Mouse (Mus musculus) intestine, postnatal 0 days (tissue): ENCODE results near the gene Adh5. TPM values are rescaled to one million over a fixed set of nuclear protein-coding genes. Genes with fewer than 3 reads are reported as not detected.

Source experiments
- ATAC-seq: fragments of 200-750 bp; cut with Nextera tagmentation; 2 replicates; pipeline ENCODE4 v1.8.0; 2017; ENCODE audit warnings: mild to moderate bottlenecking, moderate TSS enrichment, moderate library complexity
- H3K27ac ChIP-seq: fragments of 300-500 bp; sonication (generic); 2 replicates; pipeline ENCODE4 v1.5.1; 2014; ENCODE audit warnings: mild to moderate bottlenecking, low read depth, low read length, moderate library complexity
- H3K27me3 ChIP-seq: fragments of 300-500 bp; sonication (generic); replicated peaks from 2 replicates; pipeline ENCODE4 v1.6.1; 2014; ENCODE audit warnings: low read length, mixed read lengths; ENCODE audit not compliant: control insufficient read depth, insufficient read depth
- H3K36me3 ChIP-seq: fragments of 300-500 bp; sonication (generic); 2 replicates; pipeline ENCODE4 v1.6.1; 2014; ENCODE audit warnings: mild to moderate bottlenecking, moderate library complexity; ENCODE audit not compliant: control insufficient read depth, insufficient read depth
- H3K4me1 ChIP-seq: fragments of 300-500 bp; sonication (generic); replicated peaks from 2 replicates; pipeline ENCODE4 v1.6.1; 2014; ENCODE audit warnings: antibody characterized with exemption, low read length, mixed read lengths; ENCODE audit not compliant: control insufficient read depth, insufficient read depth
- H3K4me2 ChIP-seq: fragments of 300-500 bp; sonication (generic); replicated peaks from 2 replicates; pipeline ENCODE4 v1.6.1; 2014; ENCODE audit warnings: low read depth, mild to moderate bottlenecking, moderate library complexity
- H3K4me3 ChIP-seq: fragments of 300-500 bp; sonication (generic); 2 replicates; pipeline ENCODE4 v1.5.1; 2014; ENCODE audit warnings: low read depth, low read length
- H3K9ac ChIP-seq: fragments of 300-500 bp; sonication (generic); 2 replicates; pipeline ENCODE4 v1.6.1; 2014; ENCODE audit warnings: mild to moderate bottlenecking, low read depth, low read length
- H3K9me3 ChIP-seq: fragments of 300-500 bp; sonication (generic); 2 replicates; pipeline ENCODE4 v1.6.1; 2016; ENCODE audit warnings: mixed run types; ENCODE audit not compliant: control insufficient read depth
- CTCF ChIP-seq: sonication (generic); IDR thresholded peaks from 2 replicates; pipeline ENCODE4 v1.5.1; 2016; ENCODE audit warnings: low read depth, mild to moderate bottlenecking, control low read depth, antibody characterized with exemption, moderate library complexity
- WGBS: fragments of 180-500 bp; shearing (Covaris S2); extraction: QIAGEN DNeasy Blood & Tissue Kit; methylation state at CpG from one replicate; pipeline ENCODE4 v1.1.7; 2014; 5-methylcytosine and 5-hydroxymethylcytosine counted together
- polyA plus RNA-seq: library from polyadenylated mRNA; unstranded; fragments of >200 nt; fragmentation: Nextera tagmentation; extraction: Ambion mirVana; gene quantifications from 2 replicates; pipeline ENCODE4 v1.2.1, GENCODE M21; 2015

Adh5 gene
- polyA plus RNA-seq, 1 experiment from 2014 or later = 105 TPM

- Histone ChIP-seq H3K9ac (no peak overlapping the region), H3K27me3 (no peaks in the 10 kb centered on the region), H3K36me3 (no peaks in the 10 kb centered on the region), H3K4me2 (no peak overlapping the region), H3K4me3 (no peak overlapping the region), H3K4me1 (no peaks in the 10 kb centered on the region), H3K27ac (no peak overlapping the region), H3K9me3 (no peaks in the 10 kb centered on the region)
- WGBS = 33% methylated on average over 6 of the region's 6 CpGs
- no peak for ATAC-seq
- TF ChIP-seq CTCF = no peak
These were observed 12.4 kb upstream of the Adh5 start for GRCm38 (mm10) chr3:138430360-138430976.

- Histone ChIP-seq H3K27ac (no peak overlapping the region), H3K36me3 (no peaks in the 10 kb centered on the region), H3K9ac (no peak overlapping the region), H3K4me3 (no peak overlapping the region), H3K4me2 (no peak overlapping the region), H3K9me3 (no peaks in the 10 kb centered on the region), H3K27me3 (no peaks in the 10 kb centered on the region), H3K4me1 (no peaks in the 10 kb centered on the region)
- peak; percentile 78 for TF ChIP-seq CTCF
- no peak for ATAC-seq
- 81% methylated on average over 2 of the region's 2 CpGs for WGBS
These were observed 11.1 kb upstream of the Adh5 start for GRCm38 (mm10) chr3:138431835-138432234.

- no peak for TF ChIP-seq CTCF
- no peaks in the 10 kb centered on the region for H3K27me3 ChIP-seq
- WGBS = 79% methylated on average over 3 of the region's 3 CpGs
- H3K36me3 ChIP-seq = no peaks in the 10 kb centered on the region
- H3K4me3 ChIP-seq = no peak overlapping the region
- no peak overlapping the region for H3K9ac ChIP-seq
- no peak for ATAC-seq
- no peaks in the 10 kb centered on the region; the same call in 1 of the 2 replicates for H3K4me1 ChIP-seq
- H3K4me2 ChIP-seq = no peak overlapping the region
- H3K27ac ChIP-seq = no peak overlapping the region
- H3K9me3 ChIP-seq = no peaks in the 10 kb centered on the region
These were observed 4.2 kb upstream of the Adh5 start for GRCm38 (mm10) chr3:138438716-138439115.

- peak overlapping the region; percentile 83; the same call in 1 of the 2 replicates for H3K9ac ChIP-seq
- under 1% methylated on average over 9 of the region's 9 CpGs for WGBS
- peak overlapping the region; percentile 87 for H3K4me2 ChIP-seq
- ATAC-seq = no peak
- H3K27me3 ChIP-seq = no peaks in the 10 kb centered on the region
- peak overlapping the region; percentile 93 for H3K4me3 ChIP-seq
- H3K36me3 ChIP-seq = peaks cover 23% of the 10 kb centered on the region; the same call in 1 of the 2 replicates
- no peaks in the 10 kb centered on the region; the same call in 1 of the 2 replicates for H3K4me1 ChIP-seq
- no peak overlapping the region for H3K27ac ChIP-seq
- no peak; the same call in 1 of the 2 replicates for TF ChIP-seq CTCF
- no peaks in the 10 kb centered on the region for H3K9me3 ChIP-seq
These were observed 690 bp upstream of the Adh5 start for GRCm38 (mm10) chr3:138442203-138442602.

- Histone ChIP-seq H3K27me3 (no peaks in the 10 kb centered on the region), H3K4me1 (no peaks in the 10 kb centered on the region; the same call in 1 of the 2 replicates), H3K9me3 (no peaks in the 10 kb centered on the region), H3K9ac (peak overlapping the region; percentile 83), H3K27ac (peak overlapping the region; percentile 83; the same call in 1 of the 2 replicates), H3K4me3 (peak overlapping the region; percentile 93), H3K36me3 (peaks cover 35% of the 10 kb centered on the region), H3K4me2 (peak overlapping the region; percentile 87)
- WGBS = 1% methylated on average over 9 of the region's 9 CpGs
- no peak for ATAC-seq
- no peak for TF ChIP-seq CTCF
These were observed 525 bp downstream of the Adh5 start for GRCm38 (mm10) chr3:138443465-138443771.

GRCm38 (mm10) chr3:138448077-138448860 is 5.4 kb downstream of the Adh5 start:
- WGBS = 68% methylated on average over 12 of the region's 12 CpGs
- peaks cover 71% of the 10 kb centered on the region for H3K36me3 ChIP-seq
- no peak overlapping the region for H3K4me2 ChIP-seq
- H3K9me3 ChIP-seq = no peaks in the 10 kb centered on the region
- no peaks in the 10 kb centered on the region for H3K27me3 ChIP-seq
- H3K9ac ChIP-seq = no peak overlapping the region
- H3K4me1 ChIP-seq = no peaks in the 10 kb centered on the region; the same call in 1 of the 2 replicates
- H3K4me3 ChIP-seq = no peak overlapping the region
- no peak overlapping the region for H3K27ac ChIP-seq
- no peak for TF ChIP-seq CTCF
- ATAC-seq = peak; percentile 49
